Mouse (Mus musculus): Measurements from ENCODE around the gene Chchd3.

Chchd3 gene

DNA sequence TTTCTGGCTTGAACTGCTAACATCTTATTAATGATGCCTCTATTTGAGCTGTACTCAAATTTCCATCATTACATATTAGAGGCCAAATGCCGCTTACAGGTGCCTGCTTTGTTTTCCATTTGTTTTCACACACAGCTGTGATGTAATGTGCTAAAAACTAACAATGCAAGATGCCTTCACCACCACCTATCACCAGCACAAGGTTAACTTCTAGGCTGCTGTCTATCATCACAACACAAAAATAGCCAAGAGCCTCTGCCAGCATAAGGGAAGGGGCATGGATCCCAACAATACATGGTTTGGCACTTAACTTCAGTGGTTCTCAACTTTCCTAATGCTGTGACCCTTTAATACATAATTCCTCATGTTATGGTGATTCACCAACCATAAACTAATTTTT is 251.3 kb downstream of the Chchd3 start:
- DNase-seq (ENCODE audit: extremely low spot score, low read depth, low spot score): no peak

DNA sequence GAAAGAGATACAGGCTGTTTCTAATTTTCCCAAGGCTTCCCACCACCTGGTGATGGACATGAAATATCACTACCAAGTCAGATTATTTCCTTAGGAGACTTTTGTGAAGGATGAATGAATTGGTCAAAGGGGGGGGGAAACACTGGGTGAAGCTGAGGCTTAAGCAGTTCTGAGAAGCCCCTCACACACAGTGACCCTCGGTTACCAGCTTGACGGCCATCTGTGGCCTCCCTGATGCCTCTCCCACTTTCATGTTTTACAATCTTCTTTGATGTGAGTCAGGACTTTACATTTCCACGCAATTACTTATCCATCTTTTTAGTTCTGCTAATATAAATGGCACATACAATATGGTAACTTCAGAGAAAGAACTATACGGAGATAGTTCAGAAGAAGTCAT is 252.3 kb downstream of the Chchd3 start:
- DNase-seq (ENCODE audit: extremely low spot score, low read depth, low spot score): no peak

DNA sequence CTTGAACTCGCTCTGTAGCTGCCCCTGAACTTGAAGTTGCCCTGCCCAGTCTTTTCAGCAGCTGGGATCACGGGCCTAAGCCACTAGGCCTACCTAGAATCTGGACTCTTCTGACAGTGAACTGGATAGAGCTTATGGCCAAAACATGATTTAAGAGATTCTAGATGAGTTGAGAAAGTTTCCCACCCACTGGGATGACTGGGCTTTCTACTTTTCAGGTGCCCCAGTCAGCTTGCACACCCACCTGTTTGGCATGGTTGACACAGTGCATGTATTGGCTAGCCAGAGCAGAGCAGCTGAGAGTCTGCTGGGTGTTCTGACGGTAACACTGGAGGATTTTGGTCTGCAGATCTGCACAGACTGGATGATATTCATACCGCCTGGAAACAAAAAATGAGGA is 256.4 kb downstream of the Chchd3 start:
- DNase-seq (ENCODE audit: extremely low spot score, low read depth, low spot score): no peak

DNA sequence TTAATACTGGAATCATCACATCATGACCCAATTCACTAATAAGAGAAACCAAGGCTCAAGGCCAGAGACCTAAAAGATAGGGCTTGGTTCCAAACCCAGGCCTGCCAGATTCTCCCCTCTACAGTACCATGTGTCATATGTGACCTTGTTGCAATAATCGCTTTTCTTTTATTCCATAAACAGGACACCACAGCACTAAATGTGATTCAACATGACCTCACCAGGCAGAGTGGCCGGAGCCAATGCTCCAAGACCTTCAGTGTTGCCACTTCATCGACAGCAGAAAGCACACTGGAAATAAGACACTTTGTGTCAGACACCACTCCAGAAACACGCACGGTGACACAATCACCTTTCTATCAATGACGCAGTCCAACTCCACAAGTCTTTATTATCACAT is 258.3 kb downstream of the Chchd3 start:
- no peak for DNase-seq (ENCODE audit: extremely low spot score, low read depth, low spot score)

DNA sequence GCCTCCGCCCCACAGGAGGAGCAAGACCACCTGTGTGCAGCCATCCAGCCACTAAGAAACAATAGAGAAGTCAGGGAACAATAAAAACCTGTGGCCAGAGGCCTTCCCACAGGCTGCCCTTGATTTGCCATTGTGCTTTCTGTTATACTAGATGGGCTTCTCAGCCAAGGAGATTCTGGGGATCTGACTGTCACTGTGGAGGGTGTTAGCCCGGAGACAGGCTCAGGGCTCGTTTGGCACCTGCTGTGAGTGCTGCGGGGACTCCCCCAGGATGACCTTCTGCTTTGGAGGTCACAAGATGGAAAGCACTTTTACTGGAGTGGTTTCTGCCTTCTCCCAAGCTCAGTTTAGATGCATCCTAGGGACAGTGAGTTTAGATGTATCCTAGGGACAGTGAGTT is 262.5 kb downstream of the Chchd3 start:
- no peak for DNase-seq (ENCODE audit: extremely low spot score, low read depth, low spot score)

DNA sequence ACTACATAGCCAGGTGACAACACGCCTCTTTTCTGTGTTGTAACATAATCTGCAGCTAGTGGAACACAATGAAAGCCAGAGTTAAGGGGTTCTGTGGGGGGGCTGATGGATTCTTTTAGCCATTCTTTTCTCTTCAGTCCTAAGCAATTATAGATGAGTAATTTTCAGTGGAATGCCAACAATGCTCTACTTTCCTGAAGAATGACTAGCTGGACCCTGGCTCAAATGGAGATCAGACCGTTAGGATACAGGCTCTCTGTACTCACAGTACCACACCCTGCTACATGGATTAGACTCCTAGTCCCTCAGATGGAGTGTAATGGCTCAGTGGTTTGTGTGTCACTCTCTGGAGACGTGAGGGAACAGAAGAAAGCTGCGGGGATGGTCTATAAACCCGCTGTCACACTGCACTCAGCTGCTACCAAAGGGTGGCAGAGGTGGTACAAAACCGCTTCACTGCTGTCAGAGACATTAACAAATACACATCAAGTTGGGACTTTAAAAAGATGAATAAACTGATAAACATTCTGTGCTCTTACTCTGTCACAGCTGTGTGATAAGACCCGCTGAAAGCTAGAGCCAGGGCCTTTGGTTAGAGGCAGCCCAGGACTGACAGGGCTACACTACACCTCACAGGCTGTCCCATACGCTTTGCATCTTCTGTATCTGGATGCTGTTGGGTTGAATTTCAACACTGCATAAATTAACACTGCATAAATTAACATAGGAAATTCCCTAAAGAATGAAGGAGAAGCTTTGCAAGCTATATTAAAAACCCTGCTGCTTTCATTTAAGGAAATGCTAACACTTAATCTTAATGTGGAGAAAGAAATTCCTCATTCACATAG is 264.2 kb downstream of the Chchd3 start:
- DNase-seq (ENCODE audit: extremely low spot score, low read depth, low spot score): no peak

DNA sequence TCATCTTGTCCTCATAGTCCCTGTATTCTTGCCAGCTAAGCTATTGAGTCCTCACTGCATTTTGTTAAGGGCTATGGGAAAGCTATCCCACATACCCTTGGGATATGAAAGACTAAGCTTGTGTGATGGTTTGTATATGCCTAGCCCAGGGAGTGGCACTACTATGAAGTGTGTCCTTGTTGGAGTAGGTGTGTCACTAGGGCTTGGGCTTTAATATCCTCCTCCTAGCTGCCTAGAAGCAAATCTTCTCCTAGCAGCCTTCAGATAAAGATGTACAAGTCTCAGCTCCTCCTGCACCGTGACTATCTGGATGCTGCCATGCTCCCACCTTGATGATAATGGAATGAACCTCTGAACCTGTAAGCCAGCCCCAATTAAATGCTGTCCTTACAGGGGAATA is 266.5 kb downstream of the Chchd3 start:
- DNase-seq (ENCODE audit: extremely low spot score, low read depth, low spot score): no peak

DNA sequence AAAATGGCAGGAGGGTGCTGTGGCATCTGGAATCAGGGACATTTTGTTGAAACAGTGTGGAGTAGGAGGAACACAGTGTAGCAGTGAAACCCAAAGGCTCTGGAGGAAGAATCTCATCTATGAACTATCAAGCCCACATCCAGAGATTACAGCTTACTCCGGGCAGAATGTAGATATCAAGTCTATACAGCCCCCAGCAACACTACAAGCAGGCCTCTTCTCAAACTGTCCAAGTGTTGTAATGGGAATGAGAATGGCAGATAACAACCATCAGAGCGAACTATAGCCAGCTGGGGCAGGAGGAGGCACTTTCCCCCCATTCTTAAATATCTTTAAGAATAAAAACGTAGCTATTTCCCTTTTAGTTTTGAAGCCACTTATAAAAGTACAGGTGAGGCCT is 266.9 kb downstream of the Chchd3 start:
- no peak for DNase-seq (ENCODE audit: extremely low spot score, low read depth, low spot score)

DNA sequence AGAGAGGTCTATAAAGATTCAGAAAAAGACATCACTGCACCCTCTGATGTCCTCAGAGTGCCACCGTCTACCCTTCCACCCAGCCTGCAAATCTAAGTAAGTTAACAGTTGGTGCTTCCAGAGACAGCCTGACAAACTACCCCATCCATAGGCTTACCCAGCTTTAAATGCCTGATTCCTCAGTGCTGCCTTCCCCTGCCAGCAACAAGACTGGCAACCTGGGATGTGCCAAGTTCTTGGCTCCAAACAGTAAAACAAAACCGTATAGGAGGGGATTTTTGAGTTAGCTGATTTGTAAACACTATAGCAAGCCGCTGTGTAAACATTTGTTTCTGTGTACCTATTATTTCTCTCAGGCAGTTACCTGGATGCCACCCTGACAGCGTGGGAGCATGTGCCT is 269.6 kb downstream of the Chchd3 start:
- DNase-seq (ENCODE audit: extremely low spot score, low read depth, low spot score): no peak

DNA sequence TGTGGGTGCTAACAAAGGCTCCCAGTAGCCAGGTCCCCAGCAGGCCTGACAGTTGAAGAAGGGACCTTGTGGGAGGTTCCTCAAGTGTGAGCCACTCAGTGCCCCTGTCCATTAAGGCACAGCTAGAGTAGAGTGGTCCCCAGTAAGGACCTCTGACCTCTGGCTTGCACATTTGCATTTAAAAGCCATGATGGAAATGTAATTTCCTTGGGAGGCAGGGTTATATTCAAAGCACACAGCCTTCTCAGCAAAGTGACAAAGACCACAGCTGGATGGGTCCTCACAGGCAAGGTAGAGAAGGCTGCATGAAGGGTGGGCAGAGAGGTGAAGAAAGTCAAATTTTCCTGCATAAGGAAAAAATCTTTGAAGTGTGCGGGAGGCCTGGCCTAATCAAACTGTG is 272.7 kb downstream of the Chchd3 start:
- DNase-seq (ENCODE audit: extremely low spot score, low read depth, low spot score): no peak

DNA sequence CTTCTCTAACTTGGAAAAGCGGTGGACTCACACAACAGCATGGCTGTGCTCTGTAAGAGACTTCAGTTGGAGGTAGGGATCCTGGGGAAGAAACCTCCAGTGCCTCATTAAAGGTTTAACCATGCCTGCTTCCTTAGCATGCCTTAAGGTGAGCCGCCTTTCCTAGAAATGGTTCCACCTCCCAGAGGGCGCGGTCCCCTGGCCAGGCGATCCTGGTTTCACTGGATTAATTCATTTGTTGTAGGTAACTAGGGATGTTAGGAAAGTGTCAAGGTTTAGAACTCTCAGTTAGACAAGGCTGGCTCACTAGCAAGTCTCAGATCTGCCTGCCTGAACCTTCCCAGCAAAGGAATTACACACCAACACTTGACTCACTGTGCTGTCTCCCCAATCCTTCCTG is 273.9 kb downstream of the Chchd3 start:
- DNase-seq (ENCODE audit: extremely low spot score, low read depth, low spot score): no peak

DNA sequence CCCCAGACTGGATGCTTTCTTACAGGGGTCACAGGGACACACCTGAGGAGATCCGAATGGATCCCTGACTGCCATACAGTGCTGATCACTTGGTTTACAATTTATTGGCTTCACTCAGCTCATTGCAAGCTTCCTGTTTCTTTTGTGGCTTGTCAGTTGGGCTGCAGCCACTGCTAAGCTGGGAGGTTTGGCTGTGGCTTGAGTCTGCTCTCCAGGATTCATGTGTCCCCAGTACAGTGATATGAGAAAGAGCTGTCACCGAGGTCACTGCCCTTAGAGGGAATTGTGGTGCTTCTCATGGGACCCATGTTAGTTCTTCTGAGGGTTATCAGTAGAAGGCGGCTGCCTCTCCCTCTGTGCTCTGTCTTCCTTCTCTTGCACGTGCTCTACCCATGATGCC is 277.0 kb downstream of the Chchd3 start:
- DNase-seq (ENCODE audit: extremely low spot score, low read depth, low spot score): no peak

DNA sequence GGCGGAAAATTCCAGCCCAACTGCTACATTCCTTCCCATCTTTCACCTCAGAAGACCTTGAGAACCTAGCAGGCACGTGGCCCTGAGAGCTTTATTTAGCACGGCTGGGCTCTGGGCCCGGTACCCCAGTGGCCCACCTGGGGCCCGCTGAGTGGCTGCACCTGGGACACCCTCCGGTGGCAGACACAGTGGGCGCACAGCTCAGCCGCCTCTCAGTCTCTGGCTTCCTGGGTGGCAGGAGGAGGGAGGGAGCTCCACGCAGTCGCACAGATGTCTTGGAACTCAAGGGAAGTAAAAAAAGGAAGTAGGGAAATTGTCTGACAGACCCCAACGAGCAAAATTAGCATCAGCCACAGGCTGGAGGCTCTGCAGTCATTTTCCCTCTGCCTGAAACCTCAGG is 279.5 kb downstream of the Chchd3 start:
- no peak for DNase-seq (ENCODE audit: extremely low spot score, low read depth, low spot score)

DNA sequence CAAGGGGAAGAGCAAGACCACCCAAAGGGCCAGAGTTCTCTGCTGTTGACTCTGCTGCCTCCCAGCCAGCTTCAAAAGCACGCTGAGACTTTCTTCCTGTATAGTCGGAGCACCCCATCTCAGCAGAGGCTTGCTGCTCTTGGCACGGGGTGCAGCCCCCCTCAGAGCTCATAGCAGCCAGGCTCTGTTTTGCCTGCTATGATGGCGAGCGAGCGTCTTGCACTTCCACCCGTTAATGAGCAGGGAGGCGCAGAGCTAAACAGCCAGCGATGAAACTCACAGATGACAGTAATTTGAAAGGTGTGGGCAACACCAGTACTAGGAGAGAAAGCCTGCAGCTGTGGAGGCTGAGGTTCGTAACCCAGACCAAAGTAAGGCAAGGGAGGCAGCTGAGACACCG is 283.7 kb downstream of the Chchd3 start:
- DNase-seq (ENCODE audit: extremely low spot score, low read depth, low spot score): no peak

DNA sequence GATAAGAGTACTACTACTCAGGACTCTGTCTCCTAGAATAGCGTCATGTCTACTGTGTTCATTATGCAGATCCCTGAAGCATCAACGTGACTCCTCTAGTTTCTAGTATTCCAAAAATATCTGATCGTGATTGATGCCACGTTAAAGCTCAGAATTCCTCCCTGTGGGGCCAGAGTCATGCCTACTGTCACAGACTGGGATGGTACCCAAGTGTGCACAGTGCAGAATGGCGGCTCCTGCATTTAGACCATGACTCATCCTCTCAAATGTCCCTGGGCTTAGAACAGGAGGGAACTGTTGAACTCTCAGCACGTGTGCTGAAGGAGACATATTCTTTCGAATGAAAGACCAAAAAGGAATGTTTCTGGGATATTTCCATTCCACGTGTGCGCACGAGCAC is 305.5 kb downstream of the Chchd3 start:
- DNase-seq (ENCODE audit: extremely low spot score, low read depth, low spot score): no peak

DNA sequence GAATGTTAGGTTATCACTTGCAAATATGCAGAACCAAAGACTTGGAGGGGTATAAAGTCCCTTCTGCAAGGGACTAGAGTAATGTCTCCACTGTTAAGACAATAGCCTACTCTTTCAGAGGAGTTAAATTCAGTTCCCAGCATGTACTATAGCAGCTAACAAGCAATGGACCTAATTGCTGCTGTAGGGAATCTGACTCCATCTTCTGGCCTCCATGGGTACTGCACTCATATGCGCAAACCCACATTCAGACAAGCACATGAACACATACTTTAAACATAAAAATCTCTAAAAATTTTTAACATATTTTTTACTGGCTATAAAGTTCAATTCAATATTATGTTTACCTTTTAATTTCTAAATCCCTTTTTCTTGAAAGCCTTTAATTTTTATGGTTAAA is 310.2 kb downstream of the Chchd3 start:
- no peak for DNase-seq (ENCODE audit: extremely low spot score, low read depth, low spot score)

DNA sequence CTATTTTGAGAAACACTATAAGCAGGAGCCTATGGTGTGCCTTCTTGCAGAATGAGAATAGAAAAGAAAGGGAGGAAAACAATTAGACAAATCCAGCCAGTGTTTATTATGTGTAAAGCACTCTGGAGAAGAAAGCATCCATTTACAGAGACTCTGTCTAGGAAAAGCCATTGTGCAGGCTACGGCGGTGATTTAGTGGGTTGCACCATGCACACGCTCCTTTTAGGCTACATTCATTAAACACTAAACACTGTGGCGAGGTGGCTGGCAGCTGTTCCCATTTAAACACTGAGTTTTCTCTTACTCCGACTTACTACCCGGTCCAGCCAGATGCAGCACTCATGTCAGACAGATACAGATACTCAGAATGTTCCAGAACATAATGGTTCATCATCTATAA is 311.3 kb downstream of the Chchd3 start:
- no peak for DNase-seq (ENCODE audit: extremely low spot score, low read depth, low spot score)

DNA sequence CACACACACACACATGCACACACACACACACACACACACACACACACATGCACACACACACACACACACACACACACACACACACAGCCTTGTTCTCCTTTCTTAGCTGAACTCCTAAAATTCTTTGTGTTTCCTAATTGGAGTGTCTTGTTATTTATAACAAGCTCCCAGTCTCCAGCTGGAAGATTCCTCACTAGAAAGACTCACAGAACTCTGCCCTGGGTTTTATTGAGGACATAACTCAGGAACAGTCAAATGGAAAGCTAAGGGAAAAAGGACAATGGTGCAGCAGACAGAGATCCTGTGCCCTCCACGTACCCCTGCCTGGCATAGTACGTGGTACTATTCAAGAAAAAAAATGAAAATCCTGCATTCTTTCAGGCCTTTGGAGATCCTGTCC is 312.7 kb downstream of the Chchd3 start:
- DNase-seq (ENCODE audit: extremely low spot score, low read depth, low spot score): no peak

All from hindlimb bud, embryonic 11.5 days (tissue).